Mouse (Mus musculus) cerebellum, adult 2 months (tissue): Measurements from ENCODE around the gene Shb.

Experiments used
- CTCF ChIP-seq: fragments of 200-500 bp; IDR thresholded peaks from 2 replicates; pipeline ENCODE4 v1.5.1; 2011; ENCODE audit warnings: low read depth, mild to moderate bottlenecking, control low read depth, low read length, moderate library complexity, borderline replicate concordance; ENCODE audit not compliant: insufficient read depth
- POLR2A ChIP-seq: fragments of 200-500 bp; IDR thresholded peaks from 2 replicates; pipeline ENCODE4 v1.6.1; 2011; ENCODE audit warnings: low read length, control low read depth, borderline replicate concordance; ENCODE audit not compliant: insufficient read depth

DNA sequence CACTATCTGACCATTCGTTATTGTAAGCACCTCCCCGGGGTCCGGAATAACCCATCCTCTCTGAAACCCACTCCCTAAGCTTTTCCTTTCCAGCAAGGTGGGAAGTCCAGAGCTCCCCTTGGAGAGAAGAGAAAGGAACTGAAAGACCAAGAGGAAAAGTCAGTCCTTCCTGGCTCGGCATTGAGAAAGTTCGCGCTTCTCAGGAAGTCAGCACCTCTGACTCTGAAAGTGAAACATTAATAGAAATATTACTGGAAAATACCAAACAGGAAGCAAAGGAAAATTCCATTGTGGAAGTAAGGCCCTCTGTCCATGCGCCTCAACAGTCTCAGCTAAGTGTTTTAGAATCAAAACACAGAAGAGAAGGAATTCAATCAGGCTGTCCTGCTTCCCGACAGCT is 11.9 kb downstream of the Shb start:
- TF ChIP-seq CTCF (no peak), POLR2A (no peak)
